Mouse (Mus musculus) cerebellum, adult 2 months (tissue): ENCODE measurements at regions not wholly inside any gene's neighbourhood (a gene's known extent, or its start where the extent isn't known, plus 50 kb on each side); places are given as distances from the start of the nearest gene placed in this dataset.

ENCODE experiments used
- DNase-seq, 2 experiments: peaks; one replicate each; pipeline ENCODE4 v3.0.0; 2021
- H3K27ac ChIP-seq: fragments of 200-500 bp; 2 replicates; pipeline ENCODE4 v1.5.1; 2012; ENCODE audit warnings: low read length, control low read depth, inconsistent platforms; ENCODE audit not compliant: insufficient read depth
- H3K27me3 ChIP-seq: fragments of 200-500 bp; 2 replicates; pipeline ENCODE4 v1.6.1; 2012; ENCODE audit warnings: inconsistent platforms, mild to moderate bottlenecking, low read length, moderate library complexity; ENCODE audit not compliant: control insufficient read depth, insufficient read depth
- H3K4me1 ChIP-seq: fragments of 200-500 bp; 2 replicates; pipeline ENCODE4 v1.6.1; 2011; ENCODE audit warnings: low read length; ENCODE audit not compliant: control insufficient read depth, insufficient read depth
- H3K4me3 ChIP-seq: fragments of 200-500 bp; replicated peaks from 2 replicates; pipeline ENCODE3; 2011; ENCODE audit warnings: mild to moderate bottlenecking, low read depth, low read length, control low read depth; ENCODE audit not compliant: insufficient read depth
- CTCF ChIP-seq: fragments of 200-500 bp; IDR thresholded peaks from 2 replicates; pipeline ENCODE4 v1.5.1; 2011; ENCODE audit warnings: low read depth, mild to moderate bottlenecking, control low read depth, low read length, moderate library complexity, borderline replicate concordance; ENCODE audit not compliant: insufficient read depth
- POLR2A ChIP-seq: fragments of 200-500 bp; IDR thresholded peaks from 2 replicates; pipeline ENCODE4 v1.6.1; 2011; ENCODE audit warnings: low read length, control low read depth, borderline replicate concordance; ENCODE audit not compliant: insufficient read depth
- WGBS: fragments of 180-500 bp; shearing (Covaris S2); methylation state at CpG from one replicate; pipeline ENCODE4 v1.1.7; 2018; 5-methylcytosine and 5-hydroxymethylcytosine counted together

DNA sequence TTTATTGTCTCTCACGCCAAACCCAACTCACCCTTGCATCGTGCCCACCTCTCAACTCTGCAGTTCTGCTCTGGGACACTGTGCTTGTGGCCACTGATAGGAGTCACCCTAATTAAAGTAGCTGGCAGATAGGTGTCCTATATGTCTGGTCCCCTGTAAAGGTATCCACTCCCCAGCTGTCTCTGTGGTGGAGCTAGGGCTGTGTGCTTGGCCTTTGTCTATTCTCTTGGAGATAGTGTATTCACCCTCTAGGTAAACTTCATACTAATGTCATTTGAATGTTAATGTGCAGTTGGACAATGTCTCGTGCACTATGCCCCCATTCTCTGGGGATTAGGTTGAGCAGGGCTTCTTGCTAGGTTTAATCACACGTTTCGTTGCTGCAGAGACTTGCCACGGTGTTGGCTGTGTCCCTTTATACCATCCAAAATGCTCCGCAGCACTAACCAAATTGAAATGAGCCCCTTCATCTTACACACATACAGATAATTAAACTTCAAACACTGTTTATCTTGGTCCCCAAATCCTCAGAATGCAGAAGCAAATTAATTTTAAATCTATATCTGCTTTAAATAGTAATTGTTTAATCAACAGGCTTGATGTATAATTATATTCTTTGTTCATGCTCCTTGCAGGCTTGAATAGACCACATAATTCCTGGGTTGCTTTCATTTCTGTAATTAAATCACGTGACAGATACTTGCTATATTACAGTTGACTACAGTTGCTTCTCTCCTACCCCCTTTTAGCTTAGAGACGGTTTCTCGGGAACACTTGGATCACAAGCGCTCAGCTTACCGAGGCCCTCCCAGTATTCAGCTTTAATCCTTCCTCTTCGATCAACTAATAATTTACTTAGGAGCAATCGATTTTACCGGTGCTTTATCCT is 453.0 kb upstream of the Slc30a5 start:
- 90% methylated on average over 15 of the region's 15 CpGs for WGBS
- Histone ChIP-seq H3K27me3 (no peaks in the 10 kb centered on the region), H3K4me3 (no peak overlapping the region), H3K4me1 (no peaks in the 10 kb centered on the region), H3K27ac (no peak overlapping the region)
- no peak for TF ChIP-seq CTCF
- TF ChIP-seq POLR2A, result no peak
- no peak for DNase-seq

DNA sequence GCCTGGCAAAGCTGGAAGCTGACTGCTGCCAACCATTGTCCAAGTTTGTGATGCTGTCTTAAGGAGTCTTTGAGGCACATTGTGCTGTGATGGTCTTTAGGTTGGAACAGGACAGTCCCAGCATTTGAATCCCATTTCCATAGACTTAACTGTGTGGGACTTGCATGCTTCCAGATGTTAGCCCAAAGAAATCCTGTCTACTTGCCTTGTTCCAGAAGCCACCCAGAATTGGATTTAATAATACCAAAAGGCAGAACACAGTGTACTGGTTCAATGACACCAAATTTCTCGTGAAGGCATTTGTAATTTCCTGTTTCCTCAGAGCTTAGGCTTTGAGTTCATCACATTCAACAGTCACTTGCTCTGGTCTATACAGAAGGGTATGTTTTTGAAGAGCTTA is 444.9 kb upstream of the Slc30a5 start:
- no peak for DNase-seq
- H3K4me3 ChIP-seq, result no peak overlapping the region
- H3K27me3 ChIP-seq, result no peaks in the 10 kb centered on the region; the same call in 1 of the 2 replicates
- H3K27ac ChIP-seq, result no peak overlapping the region
- 78% methylated on average over 1 of the region's 1 CpGs for WGBS
- TF ChIP-seq POLR2A (no peak), CTCF (no peak)
- no peaks in the 10 kb centered on the region for H3K4me1 ChIP-seq

DNA sequence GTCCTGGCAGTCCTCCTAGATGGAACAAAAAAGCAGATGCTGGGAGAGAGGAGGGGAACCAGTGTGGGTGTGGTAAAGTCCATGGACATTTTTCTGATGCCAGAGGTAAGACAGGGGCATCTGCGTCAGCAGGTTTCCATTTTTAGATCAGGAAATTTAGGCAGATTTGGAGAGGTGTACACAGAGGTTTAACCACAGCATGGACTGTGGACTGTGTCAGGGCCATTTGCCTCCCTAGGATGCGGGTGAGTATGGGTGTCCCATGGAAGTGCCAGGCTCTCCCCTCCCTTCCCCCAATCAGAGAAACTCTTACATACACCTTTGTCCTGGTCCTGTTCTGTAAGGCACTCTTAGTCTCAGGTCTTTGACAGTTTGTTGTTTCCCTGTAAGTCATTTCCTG is 443.5 kb upstream of the Slc30a5 start:
- H3K27ac ChIP-seq, result no peak overlapping the region
- no peak overlapping the region for H3K4me3 ChIP-seq
- TF ChIP-seq CTCF (no peak), POLR2A (no peak)
- H3K4me1 ChIP-seq, result no peaks in the 10 kb centered on the region
- no peak for DNase-seq
- 85% methylated on average over 2 of the region's 2 CpGs for WGBS
- no peaks in the 10 kb centered on the region; the same call in 1 of the 2 replicates for H3K27me3 ChIP-seq

DNA sequence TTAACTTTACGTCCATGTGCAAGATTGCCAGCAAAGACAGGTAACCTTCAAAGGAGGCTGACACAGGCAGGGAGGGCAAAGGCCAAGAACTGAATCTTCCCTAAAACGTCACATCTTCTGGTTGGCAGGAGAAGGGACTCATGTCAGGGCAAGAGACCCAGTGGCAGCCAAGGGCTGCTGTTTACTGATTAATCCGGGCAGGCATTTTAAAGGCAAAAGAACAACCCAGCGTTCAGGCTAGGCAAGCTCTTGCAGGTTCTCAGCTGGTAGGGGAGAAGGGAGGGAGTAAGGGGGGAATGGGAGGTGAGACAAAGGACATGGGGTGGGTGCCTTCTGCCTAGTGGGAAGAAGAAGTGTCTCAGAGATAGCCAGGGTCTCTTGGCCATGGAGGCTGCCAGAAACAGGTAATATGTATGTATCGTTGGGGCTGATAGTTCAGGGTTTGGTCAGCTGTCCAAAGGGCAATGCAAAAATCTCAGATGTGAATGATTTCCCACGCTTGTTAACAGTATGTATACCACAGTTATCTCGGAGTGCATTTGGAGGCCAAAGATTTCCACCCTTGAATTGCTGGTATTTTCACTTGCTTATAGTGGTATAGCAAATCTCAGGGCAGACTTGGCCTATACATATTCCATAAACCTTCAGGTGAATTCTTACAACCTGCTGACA is 441.4 kb upstream of the Slc30a5 start:
- TF ChIP-seq CTCF (no peak), POLR2A (no peak)
- DNase-seq, result no peak
- Histone ChIP-seq H3K4me3 (no peak overlapping the region), H3K27me3 (no peaks in the 10 kb centered on the region; the same call in 1 of the 2 replicates), H3K4me1 (no peaks in the 10 kb centered on the region), H3K27ac (no peak overlapping the region)
- 78% methylated on average over 7 of the region's 7 CpGs for WGBS

DNA sequence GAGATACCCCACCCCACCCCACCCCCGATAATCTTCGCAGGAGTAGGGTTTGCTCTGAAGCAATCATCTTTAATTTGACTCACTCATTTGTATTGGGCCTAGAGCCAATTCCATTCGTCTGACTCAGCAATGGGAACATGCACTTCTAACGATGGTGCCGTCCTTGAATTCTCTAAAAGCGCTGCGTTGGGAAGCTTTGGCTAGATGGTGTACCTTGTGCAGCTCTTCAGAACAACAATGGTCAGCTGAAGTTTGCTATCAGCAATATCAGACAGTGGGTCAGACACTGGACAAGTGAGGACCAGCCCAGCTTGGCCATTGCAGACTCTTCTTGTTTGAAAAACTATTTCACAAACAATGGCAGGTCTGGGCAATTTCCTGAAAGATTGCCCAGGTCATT is 440.1 kb upstream of the Slc30a5 start:
- no peaks in the 10 kb centered on the region for H3K4me1 ChIP-seq
- no peaks in the 10 kb centered on the region for H3K27me3 ChIP-seq
- no peak overlapping the region for H3K27ac ChIP-seq
- no peak overlapping the region for H3K4me3 ChIP-seq
- TF ChIP-seq POLR2A (no peak), CTCF (no peak)
- WGBS, result 59% methylated on average over 7 of the region's 7 CpGs
- no peak for DNase-seq

DNA sequence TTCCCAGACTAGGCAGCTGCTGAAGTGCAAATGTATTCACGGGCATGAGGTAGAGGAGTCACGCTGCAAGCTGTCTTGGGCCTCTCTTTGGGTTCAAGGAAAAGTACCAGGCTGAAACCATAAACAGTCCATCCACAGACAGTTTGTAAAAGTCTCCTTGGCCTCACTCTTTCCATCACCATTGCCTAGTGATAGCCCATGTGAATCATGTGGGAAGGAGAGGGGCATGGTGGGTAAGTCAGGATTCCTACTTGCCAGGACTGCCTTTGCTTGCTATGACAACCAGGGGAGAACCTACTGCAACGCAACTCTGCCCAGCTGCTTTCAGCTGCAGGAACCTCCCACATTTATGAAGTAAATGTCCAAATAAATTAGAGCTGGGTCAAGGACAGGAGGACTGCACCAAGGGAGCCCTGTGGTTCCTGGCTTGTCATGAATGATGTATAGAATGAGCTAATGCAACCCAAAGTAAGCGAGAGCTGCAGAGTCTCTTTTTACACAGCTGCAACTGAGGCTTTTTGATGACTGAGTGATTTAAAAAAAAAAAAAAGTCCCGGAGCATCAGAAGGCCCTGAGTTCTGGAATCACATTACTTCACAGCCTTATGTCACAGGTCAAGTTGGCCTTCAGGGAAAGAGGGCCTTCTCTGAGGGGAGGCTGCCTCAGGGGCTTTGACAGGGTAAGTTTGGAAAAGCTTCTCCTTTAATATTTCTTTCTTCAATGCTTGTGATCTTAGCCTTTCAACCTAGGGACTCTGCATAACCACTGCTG is 420.7 kb upstream of the Slc30a5 start:
- 80% methylated on average over 5 of the region's 5 CpGs for WGBS
- no peak overlapping the region for H3K27ac ChIP-seq
- no peak for TF ChIP-seq POLR2A
- no peak for DNase-seq
- H3K4me1 ChIP-seq, result no peaks in the 10 kb centered on the region
- H3K4me3 ChIP-seq, result no peak overlapping the region
- no peaks in the 10 kb centered on the region for H3K27me3 ChIP-seq

DNA sequence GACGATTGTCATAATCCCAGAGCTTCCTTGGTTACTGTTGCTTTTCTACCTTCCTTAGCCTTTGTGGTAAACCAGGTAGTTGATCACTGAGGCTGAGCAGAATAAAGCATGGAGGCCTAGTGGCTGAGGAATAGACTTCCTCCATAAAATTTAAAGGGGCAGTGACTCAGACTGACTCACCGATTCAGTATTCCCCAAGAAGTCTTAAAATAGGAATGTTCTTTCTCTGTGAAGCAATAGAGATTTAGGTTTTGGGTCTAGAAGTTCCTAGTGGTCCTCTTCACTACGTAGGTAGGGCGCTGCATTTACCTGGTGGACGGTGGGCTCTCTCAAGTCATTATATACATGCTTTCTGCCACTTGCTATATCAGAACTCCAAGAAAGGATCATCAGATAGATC is 416.1 kb upstream of the Slc30a5 start:
- WGBS, result 95% methylated on average over 5 of the region's 5 CpGs
- H3K27me3 ChIP-seq, result no peaks in the 10 kb centered on the region
- no peak overlapping the region for H3K4me3 ChIP-seq
- H3K4me1 ChIP-seq, result no peaks in the 10 kb centered on the region
- no peak for DNase-seq
- TF ChIP-seq POLR2A (no peak), CTCF (no peak)
- no peak overlapping the region for H3K27ac ChIP-seq
